Mouse (Mus musculus) ovary, adult 2 months (tissue): ENCODE measurements around the gene Gm10719. TPM values are rescaled to one million over a fixed set of nuclear protein-coding genes. Genes with fewer than 3 reads are reported as not detected.

Source experiments
- polyA plus RNA-seq: library from polyadenylated mRNA; depleted of rRNA; stranded (reverse); fragments of >200 nt; gene quantifications from 2 replicates; pipeline ENCODE4 v1.2.3, GENCODE M21; 2012; rRNA removed

The Gm10719 gene
- not detected in 2 replicates for polyA plus RNA-seq

GRCm38 (mm10) chr9:3017108-3017507 is at the start of gene Gm10719:
Gm10719 (plus strand) TSS chr9:3017408.

GRCm38 (mm10) chr9:3000445-3000972 is 16.7 kb upstream of the Gm10719 start, which contains the start of gene Gm10722:
Gm10722 (plus strand) TSS chr9:3000922.

GRCm38 (mm10) chr9:3002794-3003396 is 14.3 kb upstream of the Gm10719 start, which contains the start of gene Gm11168:
Gm11168 (plus strand) TSS chr9:3003346.

GRCm38 (mm10) chr9:3012733-3013279 is 4.4 kb upstream of the Gm10719 start, which contains the start of gene Gm10721:
Gm10721 (plus strand) TSS chr9:3013140.

GRCm38 (mm10) chr9:3015354-3015753 is 1.9 kb upstream of the Gm10719 start, which contains the start of gene Gm10720:
Gm10720 (plus strand) TSS chr9:3015654.

GRCm38 (mm10) chr9:3023312-3023984 is 6.2 kb downstream of the Gm10719 start, which contains the start of gene Gm10718:
Gm10718 (plus strand) TSS chr9:3023547.

GRCm38 (mm10) chr9:3024912-3025467 is 7.8 kb downstream of the Gm10719 start, which contains the start of gene Gm10717:
Gm10717 (plus strand) TSS chr9:3025417.

GRCm38 (mm10) chr9:3034299-3034698 is 17.1 kb downstream of the Gm10719 start, which contains the start of gene Gm17535:
Gm17535 (plus strand) TSS chr9:3034599.

GRCm38 (mm10) chr9:3036577-3036976 is 19.4 kb downstream of the Gm10719 start, which contains the start of gene Gm10715:
Gm10715 (plus strand) TSS chr9:3036877.

Other genes with a start within 250 kb of the Gm10719 start
- gene Gm10722, start 16.5 kb upstream of the Gm10719 start, polyA plus RNA-seq = not detected in 2 replicates
- gene Gm11168, start 14.1 kb upstream of the Gm10719 start, polyA plus RNA-seq = not detected in 2 replicates
- not detected in 2 replicates for gene Gm10721, start 4.3 kb upstream of the Gm10719 start, polyA plus RNA-seq
- not detected in 2 replicates for gene Gm10720, start 1.8 kb upstream of the Gm10719 start, polyA plus RNA-seq
- not detected in 2 replicates for gene Gm10718, start 6.1 kb downstream of the Gm10719 start, polyA plus RNA-seq
- not detected in 2 replicates for gene Gm10717, start 8.0 kb downstream of the Gm10719 start, polyA plus RNA-seq
- gene Gm17535, start 17.2 kb downstream of the Gm10719 start, polyA plus RNA-seq = not detected in 2 replicates
- not detected in 2 replicates for gene Gm10715, start 19.5 kb downstream of the Gm10719 start, polyA plus RNA-seq